Mouse (Mus musculus) lung, embryonic 15.5 days (tissue): Measurements from ENCODE around the gene Coq9. TPM values are rescaled to one million over a fixed set of nuclear protein-coding genes. Genes with fewer than 3 reads are reported as not detected.

Source experiments
- ATAC-seq: fragments of 200-750 bp; cut with Nextera tagmentation; 2 replicates; pipeline ENCODE4 v1.8.0; 2017; ENCODE audit warnings: moderate number of reproducible peaks, borderline replicate concordance; ENCODE audit not compliant: low FRiP score, low TSS enrichment; ENCODE audit errors: extremely low read depth
- H3K27ac ChIP-seq: fragments of 300-500 bp; sonication (generic); 2 replicates; pipeline ENCODE4 v1.5.1; 2015; ENCODE audit warnings: moderate library complexity, mild to moderate bottlenecking, inconsistent platforms
- H3K27me3 ChIP-seq: fragments of 300-500 bp; sonication (generic); 2 replicates; pipeline ENCODE4 v1.6.1; 2015; ENCODE audit warnings: inconsistent platforms
- H3K36me3 ChIP-seq: fragments of 300-500 bp; sonication (generic); 2 replicates; pipeline ENCODE4 v1.6.1; 2015; ENCODE audit warnings: inconsistent platforms
- H3K4me1 ChIP-seq: fragments of 300-500 bp; sonication (generic); 2 replicates; pipeline ENCODE4 v1.6.1; 2015; ENCODE audit warnings: inconsistent platforms
- H3K4me2 ChIP-seq: fragments of 300-500 bp; sonication (generic); 2 replicates; pipeline ENCODE4 v1.6.1; 2015; ENCODE audit warnings: inconsistent platforms, mild to moderate bottlenecking, moderate library complexity
- H3K4me3 ChIP-seq: fragments of 300-500 bp; sonication (generic); 2 replicates; pipeline ENCODE4 v1.5.1; 2015; ENCODE audit warnings: mild to moderate bottlenecking, inconsistent platforms
- H3K9ac ChIP-seq: fragments of 300-500 bp; sonication (generic); 2 replicates; pipeline ENCODE4 v1.6.1; 2015; ENCODE audit warnings: inconsistent platforms
- H3K9me3 ChIP-seq: fragments of 300-500 bp; sonication (generic); 2 replicates; pipeline ENCODE4 v1.6.1; 2016; ENCODE audit warnings: inconsistent platforms
- WGBS: fragments of 180-500 bp; shearing (Covaris S2); methylation state at CpG from one replicate; pipeline ENCODE4 v1.1.7; 2015; 5-methylcytosine and 5-hydroxymethylcytosine counted together
- polyA plus RNA-seq: library from polyadenylated mRNA; unstranded; fragments of >200 nt; fragmentation: Nextera tagmentation; extraction: Ambion mirVana; gene quantifications from 2 replicates; pipeline ENCODE4 v1.2.1, GENCODE M21; 2015

Coq9 gene
- polyA plus RNA-seq, 1 experiment from 2014 or later, result 68.0 TPM

- no peak for ATAC-seq
- Histone ChIP-seq H3K36me3 (peaks cover 4% of the 10 kb centered on the region; the same call in 1 of the 2 replicates), H3K27ac (peak overlapping the region; percentile 80), H3K9ac (no peak overlapping the region), H3K9me3 (no peaks in the 10 kb centered on the region), H3K27me3 (no peaks in the 10 kb centered on the region), H3K4me2 (peak overlapping the region; percentile 94), H3K4me3 (no peak overlapping the region), H3K4me1 (peaks cover 74% of the 10 kb centered on the region)
- 43% methylated on average over 3 of the region's 3 CpGs for WGBS
Measured at GRCm38 (mm10) chr8:94872156-94872555, 34.0 kb downstream of the Coq9 start.

DNA sequence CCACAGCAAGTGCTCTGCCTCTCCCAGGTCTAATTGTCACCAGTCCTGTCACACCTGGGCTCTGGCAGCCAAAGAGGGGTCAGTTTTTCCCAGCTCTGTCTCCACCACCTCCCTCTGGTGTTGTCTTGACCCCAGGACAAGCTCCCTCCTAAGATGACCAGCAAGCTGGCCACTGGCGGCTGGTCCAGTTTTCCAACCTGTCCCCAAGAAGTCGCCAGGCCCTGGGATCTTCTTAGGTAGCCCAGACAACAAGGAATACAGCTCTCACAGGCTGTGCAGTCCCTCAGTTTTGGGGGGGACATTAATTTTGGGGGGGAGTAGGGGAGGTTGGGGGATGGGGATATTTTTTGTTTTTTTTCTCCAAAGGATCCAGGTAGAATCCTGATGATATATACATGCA, 34.5 kb downstream of the Coq9 start:
- H3K27ac ChIP-seq, result no peak overlapping the region
- H3K4me2 ChIP-seq, result peak overlapping the region; percentile 94
- H3K27me3 ChIP-seq, result no peaks in the 10 kb centered on the region
- 78% methylated on average over 2 of the region's 2 CpGs for WGBS
- no peak overlapping the region for H3K4me3 ChIP-seq
- H3K9me3 ChIP-seq, result no peaks in the 10 kb centered on the region
- no peak for ATAC-seq
- no peak overlapping the region for H3K9ac ChIP-seq
- peaks cover 74% of the 10 kb centered on the region for H3K4me1 ChIP-seq
- H3K36me3 ChIP-seq, result no peaks in the 10 kb centered on the region

GRCm38 (mm10) chr8:94874358-94874757, 36.2 kb downstream of the Coq9 start:
- H3K36me3 ChIP-seq, result no peaks in the 10 kb centered on the region
- H3K9ac ChIP-seq, result 0 out of 2 replicates have a peak overlapping the region, but pooled peaks have one; percentile 75
- peaks cover 57% of the 10 kb centered on the region for H3K4me1 ChIP-seq
- H3K4me3 ChIP-seq, result peak overlapping the region; percentile 68
- H3K4me2 ChIP-seq, result peak overlapping the region; percentile 91
- WGBS, result 11% methylated on average over 6 of the region's 6 CpGs
- ATAC-seq, result no peak
- no peak overlapping the region for H3K27ac ChIP-seq
- H3K9me3 ChIP-seq, result no peaks in the 10 kb centered on the region
- H3K27me3 ChIP-seq, result no peaks in the 10 kb centered on the region

- Histone ChIP-seq H3K27me3 (no peaks in the 10 kb centered on the region), H3K36me3 (no peaks in the 10 kb centered on the region), H3K4me1 (peaks cover 48% of the 10 kb centered on the region), H3K27ac (peak overlapping the region; percentile 80), H3K4me2 (peak overlapping the region; percentile 91), H3K4me3 (peak overlapping the region; percentile 68), H3K9me3 (no peaks in the 10 kb centered on the region), H3K9ac (peak overlapping the region; percentile 75)
- no peak for ATAC-seq
- 14% methylated on average over 17 of the region's 17 CpGs for WGBS
Measured at GRCm38 (mm10) chr8:94875096-94875870, 37.2 kb downstream of the Coq9 start.

DNA sequence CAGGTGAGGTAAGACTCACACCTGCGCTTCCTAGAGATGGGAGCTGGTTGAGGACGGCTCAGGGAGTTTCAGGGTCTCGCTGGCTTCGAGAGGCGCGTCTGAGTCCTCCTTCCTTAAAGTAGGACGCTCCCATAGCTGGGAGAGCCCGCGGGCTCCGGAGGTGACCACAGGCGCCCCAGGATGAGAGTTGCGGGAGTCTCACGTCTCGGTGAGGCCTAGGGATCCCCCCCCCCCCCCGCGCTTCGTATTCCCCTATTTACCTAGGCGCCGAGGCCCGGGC, 37.7 kb downstream of the Coq9 start:
- H3K27me3 ChIP-seq, result no peaks in the 10 kb centered on the region
- H3K36me3 ChIP-seq, result no peaks in the 10 kb centered on the region
- peak overlapping the region; percentile 75 for H3K9ac ChIP-seq
- peaks cover 43% of the 10 kb centered on the region for H3K4me1 ChIP-seq
- H3K4me3 ChIP-seq, result peak overlapping the region; percentile 68
- WGBS, result 0% methylated on average over 17 of the region's 20 CpGs
- H3K9me3 ChIP-seq, result no peaks in the 10 kb centered on the region
- peak overlapping the region; percentile 91 for H3K4me2 ChIP-seq
- 0 out of 2 replicates have a peak, but pooled peaks have one; percentile 4 for ATAC-seq
- peak overlapping the region; percentile 80 for H3K27ac ChIP-seq

DNA sequence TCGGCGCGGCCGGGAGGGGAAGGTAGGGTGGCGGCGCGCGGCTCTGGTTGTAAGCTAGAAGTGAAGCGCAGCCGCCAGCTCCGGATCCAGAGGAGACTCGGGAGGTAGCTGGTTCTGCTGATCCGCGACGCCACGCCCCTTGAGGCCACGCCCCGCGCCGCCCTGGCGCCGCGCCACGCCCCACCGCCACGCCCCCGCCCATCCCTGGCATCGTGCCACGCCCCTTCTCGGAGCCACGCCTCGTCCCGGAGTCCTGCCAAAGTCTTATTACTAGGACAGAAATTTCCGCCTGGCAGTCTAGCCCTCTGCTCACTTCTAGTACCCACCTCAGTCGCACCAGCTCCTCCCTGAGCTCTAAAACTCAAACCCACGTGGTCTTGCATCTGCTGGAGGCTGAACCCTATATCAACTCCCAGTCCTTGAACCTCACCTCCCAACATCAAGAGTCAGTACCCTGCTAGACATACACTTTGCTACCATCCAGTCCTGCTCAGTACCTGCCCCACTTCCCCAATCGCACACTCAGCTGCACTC, 38.1 kb downstream of the Coq9 start, which contains the start of gene Dok4:
TSS of gene Dok4 (minus strand) at position 134 of the 534 bp plus-strand sequence.
- ATAC-seq, result peak; percentile 84
- Histone ChIP-seq H3K9ac (peak within 1 kb of the TSS; percentile 75), H3K27ac (peak within 1 kb of the TSS; percentile 80), H3K4me1 (peaks cover 39% of the 10 kb centered on the region), H3K4me2 (peak within 1 kb of the TSS; percentile 91), H3K9me3 (no peaks in the 10 kb centered on the region), H3K4me3 (peak within 1 kb of the TSS; percentile 68), H3K36me3 (no peaks in the 10 kb centered on the region), H3K27me3 (no peaks in the 10 kb centered on the region)
- under 1% methylated on average over 26 of the region's 37 CpGs for WGBS

- Histone ChIP-seq H3K27me3 (no peaks in the 10 kb centered on the region), H3K4me1 (peaks cover 33% of the 10 kb centered on the region), H3K9ac (no peak overlapping the region), H3K27ac (peak overlapping the region; percentile 74), H3K36me3 (no peaks in the 10 kb centered on the region), H3K4me3 (no peak overlapping the region), H3K9me3 (no peaks in the 10 kb centered on the region), H3K4me2 (peak overlapping the region; percentile 91)
- 28% methylated on average over 3 of the region's 3 CpGs for WGBS
- no peak for ATAC-seq
Measured at GRCm38 (mm10) chr8:94876820-94877219, 38.7 kb downstream of the Coq9 start.

DNA sequence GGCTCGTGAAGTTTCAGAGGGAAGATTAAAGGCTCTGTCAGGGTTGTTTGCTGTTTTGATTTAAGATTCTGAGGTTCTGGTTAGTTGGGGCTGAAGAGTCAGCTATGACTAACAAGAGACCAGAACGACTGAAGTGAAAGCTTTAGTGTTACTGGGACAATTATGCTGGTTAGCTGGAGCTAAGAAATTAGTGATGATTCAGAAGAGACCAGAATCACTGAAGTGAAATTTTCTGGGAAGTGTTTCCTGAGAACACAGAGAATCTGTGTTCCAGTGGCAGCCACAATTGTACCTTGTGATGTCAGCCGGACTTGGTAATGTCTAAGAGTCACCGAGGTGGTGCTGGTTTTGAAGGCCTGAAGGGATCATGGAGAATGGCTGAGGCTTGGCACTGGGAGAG, 42.6 kb downstream of the Coq9 start:
- Histone ChIP-seq H3K9ac (no peak overlapping the region), H3K4me3 (no peak overlapping the region), H3K27ac (no peak overlapping the region), H3K36me3 (no peaks in the 10 kb centered on the region), H3K9me3 (no peaks in the 10 kb centered on the region), H3K4me2 (no peak overlapping the region), H3K4me1 (peaks cover 8% of the 10 kb centered on the region), H3K27me3 (no peaks in the 10 kb centered on the region)
- WGBS, result 66% methylated on average over 4 of the region's 4 CpGs
- ATAC-seq, result no peak

GRCm38 (mm10) chr8:94888383-94889036, 50.4 kb downstream of the Coq9 start:
- Histone ChIP-seq H3K4me3 (no peak overlapping the region), H3K4me1 (no peaks in the 10 kb centered on the region), H3K36me3 (no peaks in the 10 kb centered on the region), H3K4me2 (peak overlapping the region; percentile 31; the same call in 1 of the 2 replicates), H3K9ac (no peak overlapping the region), H3K9me3 (no peaks in the 10 kb centered on the region), H3K27ac (no peak overlapping the region), H3K27me3 (no peaks in the 10 kb centered on the region)
- 35% methylated on average over 14 of the region's 14 CpGs for WGBS
- no peak for ATAC-seq

GRCm38 (mm10) chr8:94892917-94893316, 54.8 kb downstream of the Coq9 start:
- ATAC-seq, result peak; percentile 46
- Histone ChIP-seq H3K4me2 (no peak overlapping the region), H3K27me3 (no peaks in the 10 kb centered on the region), H3K4me3 (no peak overlapping the region), H3K36me3 (no peaks in the 10 kb centered on the region), H3K9ac (no peak overlapping the region), H3K4me1 (no peaks in the 10 kb centered on the region), H3K9me3 (no peaks in the 10 kb centered on the region), H3K27ac (peak overlapping the region; percentile 70)
- WGBS, result 20% methylated on average over 2 of the region's 2 CpGs

DNA sequence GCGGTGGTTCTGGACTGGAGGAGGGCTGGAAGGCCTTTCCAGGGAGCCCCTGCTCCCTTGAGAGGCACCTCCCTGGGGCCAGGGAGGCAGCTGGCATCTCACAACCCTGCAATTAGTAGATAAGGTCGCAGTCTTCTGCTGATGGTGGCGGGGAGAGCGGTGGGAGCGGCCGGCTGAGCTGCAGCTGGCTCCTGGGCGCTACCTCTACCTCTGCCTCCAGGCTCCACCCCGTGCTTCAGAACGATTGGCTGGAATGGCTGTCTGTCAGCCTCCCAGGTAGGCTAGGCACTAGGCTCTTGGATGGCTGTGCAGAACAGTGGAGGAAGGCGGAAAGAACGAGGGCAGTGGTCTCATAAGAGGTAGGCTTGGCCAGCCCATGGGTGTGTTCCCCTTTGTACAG, 61.1 kb downstream of the Coq9 start:
- H3K4me1 ChIP-seq, result peaks cover 28% of the 10 kb centered on the region
- H3K4me3 ChIP-seq, result peak overlapping the region; percentile 20; the same call in 1 of the 2 replicates
- H3K27ac ChIP-seq, result no peak overlapping the region
- H3K9ac ChIP-seq, result no peak overlapping the region
- 13% methylated on average over 11 of the region's 11 CpGs for WGBS
- peaks cover 14% of the 10 kb centered on the region for H3K36me3 ChIP-seq
- no peaks in the 10 kb centered on the region for H3K27me3 ChIP-seq
- H3K9me3 ChIP-seq, result no peaks in the 10 kb centered on the region
- peak overlapping the region; percentile 50 for H3K4me2 ChIP-seq
- peak; percentile 72; the same call in 1 of the 2 replicates for ATAC-seq

GRCm38 (mm10) chr8:94900617-94901016, 62.5 kb downstream of the Coq9 start:
- Histone ChIP-seq H3K27me3 (no peaks in the 10 kb centered on the region), H3K27ac (peak overlapping the region; percentile 74), H3K9ac (no peak overlapping the region), H3K9me3 (no peaks in the 10 kb centered on the region), H3K4me1 (peaks cover 41% of the 10 kb centered on the region), H3K4me3 (no peak overlapping the region), H3K4me2 (no peak overlapping the region), H3K36me3 (peaks cover 16% of the 10 kb centered on the region)
- ATAC-seq, result no peak
- WGBS, result 11% methylated on average over 6 of the region's 6 CpGs
